Mouse (Mus musculus) adrenal gland, adult (tissue): ENCODE measurements around the gene Csrp2.
A peak's percentile ranks its signal among the peaks of the same experiment; 100 is the strongest.

Experiments
- DNase-seq, 2 experiments: peaks; one replicate each; pipeline ENCODE4 v3.0.0; 2022 to 2023; ENCODE audit warnings: low spot score in 1 of 2; ENCODE audit not compliant: inconsistent age in 2 of 2

The Csrp2 gene

GRCm38 (mm10) chr10:110919531-110920343, at the start of gene Csrp2:
Gene Csrp2 (plus strand): TSS chr10:110919789.
- peak; percentile 96 to 98 for DNase-seq

DNA sequence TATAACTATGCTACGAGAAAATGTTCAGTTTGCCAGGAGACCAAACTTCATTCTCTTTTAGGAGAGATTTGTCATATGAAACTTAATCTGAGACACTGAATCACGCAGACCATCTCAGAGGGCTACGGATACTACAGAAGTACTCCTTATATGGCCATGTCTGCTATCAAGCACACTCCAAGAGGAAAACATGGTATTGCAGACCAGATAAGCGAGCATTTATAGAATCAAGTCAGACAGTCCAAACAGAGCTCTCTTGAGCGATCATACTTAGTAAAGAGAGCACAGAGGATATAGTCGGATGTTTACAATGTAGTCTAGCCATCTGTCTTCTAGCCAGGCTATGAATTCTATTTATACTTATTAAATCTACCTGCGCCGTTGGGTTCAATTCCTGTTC, 44.7 kb upstream of the Csrp2 start:
- no peak for DNase-seq

DNA sequence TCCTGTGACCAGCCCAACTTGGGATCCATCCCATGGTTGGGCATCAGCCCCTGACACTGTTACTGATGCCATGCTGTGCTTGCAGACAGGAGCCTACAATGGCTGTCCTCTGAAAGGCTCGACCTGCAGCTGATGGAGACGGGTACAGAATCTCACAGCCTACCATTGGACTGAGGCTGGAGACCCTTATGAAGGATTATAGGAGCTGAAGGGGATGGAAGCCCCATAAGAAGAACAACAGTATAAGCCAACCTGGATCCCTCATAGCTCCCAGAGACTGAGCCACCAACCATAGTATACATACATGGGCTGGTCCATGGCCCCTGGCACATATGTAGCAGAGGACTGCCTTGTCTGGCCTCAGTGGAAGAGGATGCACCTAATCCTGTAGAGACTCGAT, 42.6 kb upstream of the Csrp2 start:
- DNase-seq, result no peak

- no peak for DNase-seq
Measured at GRCm38 (mm10) chr10:110877851-110878250, 41.7 kb upstream of the Csrp2 start.

DNA sequence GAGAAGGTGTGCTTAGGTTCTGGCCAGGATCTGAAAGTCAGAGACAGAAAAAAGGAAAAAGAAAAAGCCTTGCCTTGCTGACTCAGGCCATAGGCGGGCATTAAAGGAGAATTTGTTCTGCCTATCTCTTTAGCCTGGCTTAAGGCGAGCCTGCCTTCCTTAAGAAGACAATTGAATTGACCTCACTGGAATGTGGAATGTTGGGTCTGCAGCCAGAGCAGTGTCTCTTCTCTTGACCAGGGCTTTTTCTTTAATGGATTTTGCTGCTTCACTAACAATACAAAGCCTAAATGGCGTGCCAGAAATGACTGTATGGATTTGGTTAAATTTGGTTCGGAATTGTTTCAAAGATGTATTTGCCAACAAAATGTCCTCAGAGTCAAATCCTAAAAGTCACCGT, 40.9 kb upstream of the Csrp2 start:
- peak in 1 of 2 experiments; percentile 23 for DNase-seq

GRCm38 (mm10) chr10:110879426-110880066, 40.0 kb upstream of the Csrp2 start:
- DNase-seq, result no peak

DNA sequence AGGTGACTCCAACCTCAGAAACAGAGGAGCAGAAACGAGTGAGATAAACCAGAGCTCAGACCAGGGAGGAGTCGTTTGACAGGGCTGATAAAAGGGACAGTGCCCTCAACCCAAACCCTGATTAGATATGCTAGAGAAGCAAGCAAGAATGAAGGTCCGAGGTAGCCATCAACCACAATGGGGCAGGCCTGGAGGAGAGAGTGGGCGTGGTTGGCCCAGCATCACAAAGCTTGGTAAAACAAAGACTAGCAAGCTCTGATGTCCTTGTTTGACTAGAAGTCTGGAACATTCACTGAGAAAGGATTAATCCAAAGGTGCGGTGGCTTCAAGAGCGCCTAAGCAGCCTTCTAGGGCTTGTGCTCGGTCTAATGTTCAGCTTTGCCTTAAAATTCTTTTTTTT, 38.2 kb upstream of the Csrp2 start:
- DNase-seq, result peak in 1 of 2 experiments; percentile 25

GRCm38 (mm10) chr10:110882701-110883100, 36.9 kb upstream of the Csrp2 start:
- DNase-seq, result no peak

GRCm38 (mm10) chr10:110890656-110891272, 28.8 kb upstream of the Csrp2 start:
- no peak for DNase-seq

DNA sequence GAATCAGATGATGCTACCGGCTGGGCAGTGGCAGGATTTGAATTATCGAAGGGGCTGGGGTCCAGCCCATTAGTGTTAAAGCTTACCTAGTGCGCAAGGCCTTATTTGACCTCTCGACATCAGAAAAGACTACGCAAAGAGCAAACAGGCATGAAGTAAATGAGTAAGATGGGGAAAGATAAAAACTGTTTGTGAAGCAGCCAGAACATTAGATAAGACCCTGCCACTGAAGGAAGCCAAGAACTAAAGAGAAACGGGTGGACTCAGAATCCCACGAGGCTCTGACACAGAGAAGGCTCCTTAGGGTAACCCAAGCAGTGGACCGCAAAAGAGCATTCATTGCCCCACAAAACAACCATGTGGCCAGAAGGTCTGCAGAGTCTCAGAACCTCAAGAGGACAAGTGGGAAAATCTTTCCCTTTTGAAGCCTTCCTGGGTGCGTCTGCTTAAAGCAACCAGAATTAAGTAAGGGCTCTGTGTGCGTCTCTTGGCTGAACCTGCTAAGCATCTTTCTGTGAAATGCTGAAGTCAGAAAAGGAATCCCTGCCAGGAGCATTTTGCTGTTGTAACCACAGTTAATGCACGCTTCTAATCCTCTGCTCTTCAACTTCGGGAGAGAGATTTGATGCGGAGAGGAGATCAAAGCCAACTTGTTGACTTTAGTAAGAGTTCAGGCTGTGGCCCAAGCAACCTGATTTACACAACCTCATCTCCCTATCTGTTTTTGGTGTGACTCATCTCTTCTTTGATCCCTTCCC, 19.7 kb upstream of the Csrp2 start:
- DNase-seq, result peak in 1 of 2 experiments; percentile 37

GRCm38 (mm10) chr10:110903862-110904261, 15.7 kb upstream of the Csrp2 start:
- no peak for DNase-seq

GRCm38 (mm10) chr10:110916666-110917344, 2.8 kb upstream of the Csrp2 start:
- peak in 1 of 2 experiments; percentile 75 for DNase-seq

- DNase-seq, result no peak
Measured at GRCm38 (mm10) chr10:110917521-110917920, 2.1 kb upstream of the Csrp2 start.

DNA sequence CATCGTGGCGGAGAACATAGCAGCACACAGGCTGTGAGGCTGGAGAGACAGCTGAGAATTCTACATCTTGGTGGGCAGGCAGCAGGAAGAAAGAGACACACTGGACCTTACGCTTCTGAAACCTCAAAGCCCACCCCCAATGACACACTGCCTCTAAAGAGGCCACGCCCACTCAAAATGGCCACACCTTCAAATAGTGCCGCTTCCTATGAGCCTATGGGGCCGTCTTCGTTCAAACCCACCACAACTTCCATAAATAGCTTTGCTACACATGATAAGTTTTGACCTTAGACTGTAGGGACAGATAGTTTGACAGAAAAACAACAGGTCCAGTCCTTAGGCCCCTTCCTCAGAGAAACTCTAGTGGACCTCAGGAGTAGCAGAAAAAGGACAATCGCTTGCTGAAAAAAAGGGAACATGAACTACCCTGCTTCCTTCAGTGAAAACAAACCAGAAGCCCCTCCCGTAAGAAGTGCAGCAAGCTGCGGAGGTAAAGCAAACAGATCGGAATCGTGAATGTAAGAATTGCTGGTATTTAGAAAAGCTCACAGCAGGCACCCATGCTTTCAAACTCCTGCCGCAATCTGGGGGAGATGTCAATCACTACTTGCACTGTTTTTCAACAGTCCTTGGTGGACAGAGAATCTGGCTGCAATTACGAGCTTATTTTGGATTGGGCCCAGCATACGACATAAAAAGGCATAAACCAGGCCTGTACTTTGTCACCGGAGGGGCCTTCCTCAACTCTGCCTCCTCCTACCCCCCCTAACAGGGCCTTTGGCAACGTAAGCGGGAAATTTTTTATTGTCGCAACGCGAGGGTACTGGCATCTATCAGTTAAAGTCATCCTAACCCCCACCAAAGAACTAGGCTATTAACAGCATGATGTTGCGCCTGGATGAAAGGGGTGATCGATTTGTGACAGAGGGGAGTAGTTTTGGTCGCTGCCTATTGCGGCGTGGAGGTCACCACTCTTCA, 886 bp upstream of the Csrp2 start:
- peak; percentile 44 to 85 for DNase-seq

DNA sequence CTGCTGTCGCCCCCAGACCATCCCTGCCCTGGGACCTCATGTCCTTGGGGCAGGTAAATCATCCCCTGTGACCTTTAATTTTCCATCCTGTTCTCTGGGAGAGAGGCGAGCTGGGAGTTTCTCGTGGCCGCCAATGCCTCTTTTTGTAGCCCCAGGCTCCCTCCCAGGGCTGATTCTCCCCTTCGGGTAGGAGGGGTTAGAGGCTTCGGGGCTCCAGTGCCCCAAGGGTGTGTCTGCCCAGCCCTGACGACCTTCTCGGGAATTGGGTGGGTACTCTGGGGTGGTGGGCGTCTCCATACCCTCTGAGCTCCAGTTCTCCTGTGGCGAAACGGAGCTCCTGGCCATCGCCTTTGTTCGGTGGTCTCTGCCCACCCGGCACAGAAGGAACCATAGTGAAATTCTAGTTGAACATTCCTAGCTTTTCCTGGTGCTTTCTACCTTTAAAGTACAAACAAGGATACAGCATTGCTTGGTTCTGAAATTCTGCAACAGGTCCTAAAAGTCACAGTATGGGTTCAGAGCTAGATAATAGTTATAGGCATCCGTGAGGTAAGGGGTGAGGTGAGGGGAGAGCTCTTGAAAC, 870 bp downstream of the Csrp2 start:
- DNase-seq, result no peak

DNA sequence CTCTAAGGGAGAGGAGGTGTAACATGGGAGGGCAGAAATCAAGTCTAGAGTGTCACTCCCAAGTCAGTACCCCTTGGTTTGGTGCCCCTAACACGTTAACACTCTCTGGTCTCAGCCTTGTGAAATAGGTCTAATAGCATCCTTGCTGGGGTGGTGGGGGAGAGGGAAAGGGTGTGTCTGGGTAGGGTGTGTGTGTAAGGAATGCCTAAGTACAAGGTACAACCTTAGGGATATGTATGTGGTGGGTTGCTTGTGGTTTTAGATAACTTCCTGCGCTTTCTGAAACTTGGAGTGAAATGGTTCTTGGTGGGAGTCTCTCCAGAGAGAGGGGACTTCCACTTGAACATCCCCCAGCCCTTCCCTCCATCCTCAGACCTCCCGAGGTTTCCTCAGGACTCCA, 2.3 kb downstream of the Csrp2 start:
- DNase-seq, result peak in 1 of 2 experiments; percentile 39

DNA sequence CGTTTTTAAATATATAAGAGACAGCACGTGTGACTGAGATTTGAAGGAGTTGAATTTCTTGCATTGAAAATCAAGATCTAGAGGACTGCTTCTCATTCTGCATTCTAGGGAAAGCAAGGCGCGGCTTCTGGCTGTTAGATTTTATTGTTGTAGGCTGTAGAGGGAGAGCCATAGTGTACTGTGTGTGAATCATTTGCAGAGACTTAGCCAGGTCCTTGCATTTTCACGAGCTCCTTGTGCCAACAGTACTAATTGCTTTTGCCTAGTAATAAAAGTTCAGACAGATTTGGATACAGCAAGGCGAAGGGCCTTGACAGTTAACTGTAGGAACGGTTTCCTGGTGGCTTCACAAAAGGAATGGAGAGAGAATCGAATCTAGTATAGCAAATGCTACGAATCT, 3.0 kb downstream of the Csrp2 start:
- DNase-seq, result peak in 1 of 2 experiments; percentile 69

- DNase-seq, result peak; percentile 73 to 92
Measured at GRCm38 (mm10) chr10:110927491-110927890, 7.9 kb downstream of the Csrp2 start.

DNA sequence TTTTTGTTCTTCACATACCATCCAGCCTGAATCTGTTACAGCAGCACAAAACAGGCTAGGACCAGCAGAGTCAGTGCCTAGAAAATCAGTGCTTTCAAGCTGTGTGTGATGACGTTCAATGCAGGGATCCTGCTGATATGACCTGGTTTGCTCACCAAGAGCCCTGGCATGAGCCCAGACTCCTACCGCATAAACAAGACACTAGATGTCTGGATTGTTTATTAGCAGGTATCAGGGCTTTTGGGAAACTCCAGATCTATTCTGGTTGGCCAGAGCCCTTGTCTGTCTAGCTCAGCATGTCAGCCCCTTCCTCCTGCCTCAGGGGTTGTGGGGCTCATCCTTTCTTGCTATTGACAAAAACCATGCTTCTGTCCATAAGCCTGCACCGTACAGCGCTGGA, 10.2 kb downstream of the Csrp2 start:
- DNase-seq, result peak; percentile 77 to 86
